Mouse (Mus musculus): ENCODE data around the gene Ano7.

Ano7 gene

GRCm38 (mm10) chr1:93373665-93374064, at the start of gene Ano7:
Gene Ano7, plus strand, starts transcription at chr1:93373930.
- no peak for DNase-seq

GRCm38 (mm10) chr1:93323973-93324372, 49.8 kb upstream of the Ano7 start:
- DNase-seq, result no peak

- no peak for DNase-seq
Observed at GRCm38 (mm10) chr1:93326446-93326845, 47.3 kb upstream of the Ano7 start.

GRCm38 (mm10) chr1:93334621-93335020, 39.1 kb upstream of the Ano7 start:
- DNase-seq, result no peak

- DNase-seq, result peak; percentile 89 to 93
Observed at GRCm38 (mm10) chr1:93342648-93343503, 30.9 kb upstream of the Ano7 start, which contains the start of the genes Ppp1r7 and Pask. Gene Ppp1r7, plus strand, starts transcription at chr1:93342854. Gene Pask, minus strand, starts transcription at chr1:93343482.

GRCm38 (mm10) chr1:93343504-93344047, 30.2 kb upstream of the Ano7 start:
- peak; percentile 89 to 92 for DNase-seq

- DNase-seq, result no peak
Observed at GRCm38 (mm10) chr1:93347176-93347575, 26.6 kb upstream of the Ano7 start.

GRCm38 (mm10) chr1:93349701-93350100, 24.0 kb upstream of the Ano7 start:
- no peak for DNase-seq

- no peak for DNase-seq
Observed at GRCm38 (mm10) chr1:93352724-93353123, 21.0 kb upstream of the Ano7 start.

- no peak for DNase-seq
Observed at GRCm38 (mm10) chr1:93362661-93363060, 11.1 kb upstream of the Ano7 start.

- no peak for DNase-seq
Observed at GRCm38 (mm10) chr1:93365641-93366040, 8.1 kb upstream of the Ano7 start.

GRCm38 (mm10) chr1:93377307-93377706, 3.6 kb downstream of the Ano7 start:
- DNase-seq, result no peak

GRCm38 (mm10) chr1:93379117-93379516, 5.4 kb downstream of the Ano7 start:
- no peak for DNase-seq

GRCm38 (mm10) chr1:93387198-93387597, 13.5 kb downstream of the Ano7 start:
- no peak for DNase-seq

GRCm38 (mm10) chr1:93388906-93389305, 15.2 kb downstream of the Ano7 start:
- no peak for DNase-seq

- no peak for DNase-seq
Observed at GRCm38 (mm10) chr1:93401191-93402052, 27.7 kb downstream of the Ano7 start.

- DNase-seq, result no peak
Observed at GRCm38 (mm10) chr1:93403403-93403802, 29.7 kb downstream of the Ano7 start.

GRCm38 (mm10) chr1:93432087-93432486, 58.4 kb downstream of the Ano7 start:
- no peak for DNase-seq

GRCm38 (mm10) chr1:93439321-93439720, 65.6 kb downstream of the Ano7 start:
- DNase-seq, result no peak

GRCm38 (mm10) chr1:93444405-93445110, 70.8 kb downstream of the Ano7 start:
- DNase-seq, result peak; percentile 32 to 39

- peak; percentile 67 for DNase-seq
Observed at GRCm38 (mm10) chr1:93445111-93445821, 71.5 kb downstream of the Ano7 start.

GRCm38 (mm10) chr1:93445822-93446162, 72.1 kb downstream of the Ano7 start:
- no peak for DNase-seq
